Mouse (Mus musculus): Measurements from ENCODE around the gene Cept1.

DNA sequence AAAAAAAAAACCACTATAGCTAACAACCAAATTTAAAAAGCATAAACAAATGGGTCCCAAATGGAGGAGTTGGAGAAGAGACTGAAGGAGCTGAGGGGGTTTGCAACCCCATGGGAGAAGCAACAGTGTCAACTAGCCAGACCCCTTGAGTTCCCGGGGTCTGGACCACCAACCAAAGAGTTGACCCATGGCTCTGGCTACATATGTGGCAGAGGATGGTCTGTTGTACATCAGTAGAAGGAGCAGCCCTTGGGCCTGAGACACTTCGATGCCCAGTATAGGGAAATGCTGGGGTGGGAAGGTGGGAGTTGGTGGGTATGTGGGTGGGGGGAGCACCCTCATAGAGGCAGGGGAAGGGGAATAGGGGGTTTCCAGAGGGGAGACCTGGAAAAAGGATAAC, 31.7 kb upstream of the Cept1 start:
- no peak for TF ChIP-seq TAL1 (conservative IDR thresholded peaks at IDR 0.05; ENCODE audit: low read depth, low read length)
- no peak for TF ChIP-seq CTCF (IDR thresholded peaks at IDR 0.05; ENCODE audit: low read depth, low read length)
- TF ChIP-seq GATA1 (IDR thresholded peaks at IDR 0.05; ENCODE audit: borderline replicate concordance, low read length) = no peak
- no peak for TF ChIP-seq POLR2AphosphoS5 (IDR thresholded peaks at IDR 0.05; ENCODE audit: insufficient replicate concordance, low read depth, low read length)
- TF ChIP-seq GATA2 (IDR thresholded peaks at IDR 0.05; ENCODE audit: borderline replicate concordance, low read depth, low read length) = no peak

All from G1E (cell line).